Mouse (Mus musculus) cortical plate, adult 2 months (tissue): ENCODE measurements at regions not wholly inside any gene's neighbourhood (a gene's known extent, or its start where the extent isn't known, plus 50 kb on each side); places are given as distances from the start of the nearest gene placed in this dataset.

Experiments
- CTCF ChIP-seq: fragments of 200-500 bp; IDR thresholded peaks from 2 replicates; pipeline ENCODE4 v1.5.1; 2011; ENCODE audit warnings: mild to moderate bottlenecking, control low read depth, low read length; ENCODE audit not compliant: insufficient read depth; ENCODE audit errors: extremely low read depth
- POLR2A ChIP-seq: fragments of 200-500 bp; IDR thresholded peaks from 2 replicates; pipeline ENCODE4 v1.6.1; 2011; ENCODE audit warnings: mild to moderate bottlenecking, low read length, control low read depth; ENCODE audit not compliant: insufficient read depth; ENCODE audit errors: extremely low read depth

DNA sequence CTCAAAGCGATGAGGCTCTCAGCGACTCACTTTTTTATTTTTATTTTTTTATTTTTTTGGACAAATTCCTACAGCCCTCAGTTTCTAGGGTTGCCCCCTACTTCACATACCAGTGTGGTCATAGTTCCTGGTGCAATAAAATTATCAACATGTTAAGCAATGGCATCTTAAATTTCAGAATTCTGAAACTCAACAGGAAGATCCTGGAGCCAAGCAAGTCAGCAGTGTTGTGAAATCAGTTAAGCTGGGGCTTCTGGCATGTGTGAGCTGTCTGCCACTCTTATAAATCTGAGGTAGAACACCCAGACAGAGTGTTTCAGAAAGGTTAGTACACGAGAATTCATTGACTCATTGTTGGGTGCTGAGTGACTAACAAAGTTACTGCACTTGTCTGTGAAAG, 328.6 kb upstream of the Ubash3b start:
- TF ChIP-seq POLR2A (no peak), CTCF (no peak)
